Mouse (Mus musculus) cerebellum, postnatal 25 days (tissue): ENCODE data around the gene Xpo4.
A peak's percentile ranks its signal among the peaks of the same experiment; 100 is the strongest.
"Not testable (repeated sequence)": the region's sequence is repeated elsewhere in the genome, so short reads cannot be mapped to it uniquely, and the experiment has no call there.

ENCODE experiments used
- DNase-seq, 2 experiments: peaks; one replicate each; pipeline ENCODE4 v3.0.0; 2021; ENCODE audit warnings: mixed read lengths in 2 of 2

The Xpo4 gene

DNA sequence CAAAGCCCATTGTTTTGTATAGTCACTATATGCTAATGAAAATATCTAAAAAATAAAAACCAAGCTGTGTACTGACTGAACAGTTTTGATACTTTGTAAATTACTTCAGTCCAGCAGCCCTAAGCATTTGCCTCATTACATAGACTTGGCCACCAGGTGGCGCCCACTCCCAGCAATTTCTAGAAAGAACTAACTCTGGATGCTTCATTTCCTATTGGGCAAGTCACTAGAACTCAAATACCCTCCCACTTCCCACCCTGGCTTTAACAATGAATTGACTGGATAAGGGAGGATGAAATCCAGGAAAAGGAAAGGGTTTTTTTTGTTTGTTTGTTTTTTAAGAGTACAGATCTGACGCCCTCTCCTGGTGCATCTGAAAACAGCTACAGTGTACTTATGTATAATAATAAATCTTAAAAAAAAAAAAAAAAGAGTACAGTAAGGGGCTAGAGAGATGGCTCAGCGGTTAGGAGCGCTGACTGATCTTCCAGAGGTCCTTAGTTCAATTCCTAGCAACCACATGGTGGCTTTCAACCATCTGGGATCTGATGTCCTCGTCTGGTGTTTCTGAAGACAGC, 14.8 kb upstream of the Xpo4 start:
- peak; percentile 85 to 89 for DNase-seq

DNA sequence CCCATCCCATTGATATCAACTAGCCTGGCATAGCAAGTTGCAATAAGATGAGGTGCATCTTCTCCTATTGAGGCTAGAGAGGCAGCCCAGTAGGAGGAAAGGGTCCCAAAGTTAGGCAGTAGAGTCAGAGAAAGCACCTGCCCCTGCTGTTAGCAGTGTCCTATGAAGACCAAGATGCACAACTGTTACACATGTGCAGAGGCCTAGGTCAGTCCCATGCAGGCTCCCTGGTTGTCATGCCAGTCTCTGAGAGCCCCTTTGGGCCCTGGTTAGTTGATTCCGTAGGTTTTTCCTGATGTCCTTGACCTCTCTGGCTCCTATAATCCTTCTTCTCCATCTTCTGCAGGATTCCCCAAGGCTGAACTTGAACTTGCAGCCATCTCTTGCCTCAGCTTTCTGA, 14.3 kb upstream of the Xpo4 start:
- DNase-seq = no peak

GRCm38 (mm10) chr14:57675481-57675880, 10.3 kb upstream of the Xpo4 start:
- no peak for DNase-seq

- DNase-seq = no peak
Measured at GRCm38 (mm10) chr14:57665628-57665950, 359 bp upstream of the Xpo4 start.

GRCm38 (mm10) chr14:57664311-57664821, 864 bp downstream of the Xpo4 start:
- DNase-seq = peak in 1 of 2 experiments; percentile 38

DNA sequence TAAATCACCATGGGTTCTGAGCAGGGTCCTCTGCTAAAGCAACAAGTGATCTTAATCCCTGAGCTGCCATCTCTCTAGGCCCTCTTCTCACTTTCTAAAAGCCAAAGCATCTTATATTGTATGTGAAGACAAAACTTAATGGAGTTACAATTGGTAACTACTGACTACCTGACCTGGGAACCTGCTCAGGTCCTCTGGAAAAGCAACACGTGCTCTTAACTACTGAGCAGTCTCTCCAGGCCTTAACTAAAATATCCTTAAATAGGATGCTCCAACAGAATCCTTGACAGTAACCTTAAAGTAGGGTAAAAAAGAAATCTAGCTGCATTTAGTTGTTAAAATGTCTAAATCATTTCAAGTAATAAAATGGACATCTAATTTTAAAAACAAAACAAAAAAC, 1.6 kb downstream of the Xpo4 start:
- no peak for DNase-seq

GRCm38 (mm10) chr14:57658301-57658700, 6.9 kb downstream of the Xpo4 start:
- DNase-seq = no peak

GRCm38 (mm10) chr14:57657500-57657899, 7.7 kb downstream of the Xpo4 start:
- no peak for DNase-seq

DNA sequence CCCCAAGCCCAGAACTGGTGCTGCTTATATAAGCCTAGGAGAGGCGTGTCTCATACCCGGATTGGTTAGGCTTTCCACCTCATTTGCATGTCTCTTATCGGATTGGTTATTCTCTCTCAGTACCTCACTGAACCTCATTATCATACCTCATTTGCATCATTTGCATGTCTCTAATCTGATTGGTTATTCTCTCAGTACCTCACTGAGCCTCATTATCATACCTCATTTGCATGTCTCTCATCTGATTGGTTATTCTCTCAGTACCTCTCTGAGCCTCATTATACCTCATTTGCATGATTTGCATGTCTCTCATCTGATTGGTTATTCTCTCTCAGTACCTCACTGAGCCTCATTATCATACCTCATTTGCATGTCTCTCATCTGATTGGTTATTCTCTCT, 8.7 kb downstream of the Xpo4 start:
- DNase-seq = not testable (repeated sequence)

DNA sequence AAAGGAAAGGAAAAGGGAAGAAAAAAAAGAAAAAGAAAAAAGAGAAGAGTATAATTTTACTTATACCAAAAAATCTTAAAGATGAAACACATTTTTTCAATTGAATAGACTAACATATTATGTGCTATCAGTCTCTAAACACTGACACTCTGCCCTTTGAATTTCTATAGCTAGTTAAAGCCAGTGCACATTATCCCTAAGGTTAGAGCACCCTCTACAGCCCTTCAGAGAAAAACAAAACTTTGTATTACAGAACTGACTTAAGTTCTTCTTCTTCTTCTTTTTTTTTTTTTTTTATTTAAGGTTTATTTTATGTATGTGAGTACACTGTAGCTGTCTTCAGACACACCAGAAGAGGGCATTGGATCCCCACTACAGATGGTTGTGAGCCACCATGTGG, 15.7 kb downstream of the Xpo4 start:
- DNase-seq = no peak

- no peak for DNase-seq
Measured at GRCm38 (mm10) chr14:57646155-57646554, 19.1 kb downstream of the Xpo4 start.

DNA sequence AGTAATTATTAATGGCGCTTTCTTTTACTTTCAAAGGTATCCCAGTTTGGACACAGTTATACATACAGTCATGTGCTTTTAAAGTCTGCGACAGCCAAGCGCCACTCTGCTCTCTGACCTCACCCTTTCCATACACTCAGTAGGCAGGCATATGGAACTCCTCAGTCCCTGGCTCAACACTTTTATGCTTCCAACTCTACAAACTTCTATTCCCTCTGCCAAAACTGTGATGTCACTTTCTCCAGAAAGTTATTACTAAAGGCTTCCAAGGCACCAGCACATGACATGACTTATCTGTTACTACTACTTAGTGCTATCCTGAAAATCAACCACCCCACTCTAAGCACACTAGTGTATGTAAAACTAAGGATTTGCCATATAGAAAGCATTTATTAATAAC, 26.1 kb downstream of the Xpo4 start:
- no peak for DNase-seq

GRCm38 (mm10) chr14:57634141-57634540, 31.1 kb downstream of the Xpo4 start:
- no peak for DNase-seq

- no peak for DNase-seq
Measured at GRCm38 (mm10) chr14:57629595-57629994, 35.6 kb downstream of the Xpo4 start.

- DNase-seq = no peak
Measured at GRCm38 (mm10) chr14:57622934-57623333, 42.3 kb downstream of the Xpo4 start.

- DNase-seq = peak; percentile 33 to 36
Measured at GRCm38 (mm10) chr14:57621699-57622098, 43.5 kb downstream of the Xpo4 start.

DNA sequence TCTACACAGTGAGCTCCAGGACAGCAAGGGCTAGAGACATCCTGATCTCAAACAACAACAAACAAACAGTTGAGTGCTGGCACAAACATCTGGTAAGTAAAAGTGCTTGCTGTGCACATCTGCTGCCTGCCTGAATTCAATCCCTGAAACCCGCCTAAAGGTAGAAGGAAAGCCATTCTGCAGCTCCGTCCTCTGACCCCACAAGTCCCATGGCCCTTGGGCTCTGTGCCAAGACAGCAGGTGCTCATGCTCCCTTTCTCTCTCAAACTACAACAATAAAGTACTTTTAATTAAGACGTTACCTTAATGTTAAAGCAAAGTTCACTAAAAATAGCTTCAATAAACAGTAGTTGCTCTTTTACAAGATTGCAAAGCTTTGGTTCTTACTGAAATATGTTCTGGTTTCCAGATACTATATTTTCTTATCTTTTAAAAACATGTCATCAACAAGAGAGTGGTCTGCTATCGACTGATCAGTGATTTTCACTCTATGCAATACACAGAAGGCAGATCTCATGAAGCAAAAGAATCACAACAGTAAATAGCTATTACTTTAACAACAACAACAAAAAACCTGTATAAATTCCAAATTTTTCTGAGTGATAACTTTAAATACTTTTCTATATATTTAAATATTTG, 44.5 kb downstream of the Xpo4 start:
- peak; percentile 41 to 63 for DNase-seq

DNA sequence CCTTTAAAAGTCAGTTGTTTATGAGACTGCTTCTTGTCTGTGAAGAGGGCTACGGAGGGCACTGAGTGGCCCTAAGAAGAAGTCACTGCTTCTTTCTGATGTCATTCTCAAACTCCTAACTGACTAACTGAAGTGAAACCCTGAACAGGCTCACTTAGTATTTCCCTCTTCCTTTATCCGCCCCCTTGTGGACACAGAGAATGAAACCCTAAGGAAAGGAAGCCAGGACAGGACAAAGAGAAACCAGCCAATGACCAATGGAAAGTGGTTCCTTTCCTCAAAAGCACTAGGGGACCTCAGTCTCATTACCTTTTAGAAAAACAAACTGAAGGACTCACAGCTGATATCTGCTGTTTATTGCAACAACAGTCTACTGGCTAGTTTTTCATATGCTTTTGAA, 45.7 kb downstream of the Xpo4 start:
- peak in 1 of 2 experiments; percentile 48 for DNase-seq

- no peak for DNase-seq
Measured at GRCm38 (mm10) chr14:57617675-57618074, 47.6 kb downstream of the Xpo4 start.

- DNase-seq = no peak
Measured at GRCm38 (mm10) chr14:57616339-57616965, 48.8 kb downstream of the Xpo4 start.

DNA sequence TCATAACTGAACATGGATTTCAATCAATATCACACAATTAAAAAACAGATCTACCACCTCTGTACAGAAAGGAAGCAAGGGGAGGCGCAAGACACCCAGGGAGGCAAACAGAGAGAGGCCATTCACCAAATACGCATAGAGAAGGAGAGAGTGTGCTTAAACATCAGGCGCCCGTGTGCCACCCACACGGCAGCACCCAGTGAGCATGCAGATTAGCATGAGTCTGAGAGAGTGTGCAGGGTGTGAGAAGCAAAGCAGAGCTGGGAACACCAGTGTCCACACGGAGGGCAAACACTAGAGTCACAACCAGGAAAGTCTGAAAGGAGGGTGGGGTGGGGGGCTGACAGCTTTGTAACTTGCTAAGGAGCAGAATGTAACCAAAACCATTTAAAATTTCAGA, 49.4 kb downstream of the Xpo4 start:
- DNase-seq = no peak

DNA sequence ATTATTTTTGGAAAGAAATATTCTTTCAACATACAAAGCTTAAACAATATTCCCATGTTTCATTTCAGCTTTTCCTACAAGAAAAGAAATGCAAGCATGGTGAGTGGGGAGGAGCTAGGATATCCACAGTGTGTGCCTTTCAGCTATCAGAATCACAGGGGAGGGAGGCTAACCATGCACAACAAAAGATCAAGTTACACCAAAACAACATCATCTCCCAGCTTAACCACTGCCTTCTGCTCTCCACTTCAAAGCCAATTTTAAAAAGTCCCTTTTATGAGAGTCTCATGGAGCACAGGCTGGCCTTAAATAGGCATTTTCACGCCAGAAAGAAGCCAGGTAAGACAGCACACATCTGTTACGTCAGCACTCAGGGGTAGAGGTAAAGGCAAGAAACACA, 54.2 kb downstream of the Xpo4 start:
- no peak for DNase-seq

GRCm38 (mm10) chr14:57609816-57610329, 55.4 kb downstream of the Xpo4 start:
- no peak for DNase-seq

GRCm38 (mm10) chr14:57607500-57607899, 57.7 kb downstream of the Xpo4 start:
- peak; percentile 97 to 98 for DNase-seq
